Mouse (Mus musculus): ENCODE results near the gene Gm4744. TPM values are rescaled to one million over a fixed set of nuclear protein-coding genes. Genes with fewer than 3 reads are reported as not detected.
"Not testable (repeated sequence)": the region's sequence is repeated elsewhere in the genome, so short reads cannot be mapped to it uniquely, and the experiment has no call there.

The Gm4744 gene
- total RNA-seq (2021), result not detected
- long read RNA-seq, experiment 1, result 0 reads
- long read RNA-seq, experiment 2, result 0 reads

DNA sequence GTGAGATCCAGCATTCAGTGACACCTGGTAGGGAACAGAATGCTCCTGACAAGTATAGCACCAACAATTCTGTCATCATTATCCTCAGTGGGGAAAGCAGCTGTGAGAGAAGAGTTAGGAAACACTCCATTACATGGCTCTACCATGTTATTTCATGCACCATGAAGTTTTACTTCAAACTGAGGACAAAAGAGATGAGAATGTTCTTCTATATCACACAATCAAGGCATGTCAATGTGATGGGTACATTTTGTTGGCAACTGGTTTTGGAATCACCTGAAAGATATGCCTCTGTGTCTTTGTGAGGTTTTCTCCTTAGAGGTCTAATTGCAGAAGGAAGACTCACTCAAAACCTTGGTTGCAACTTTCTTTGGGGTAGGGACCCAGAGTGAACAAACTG, at the start of gene Gm4744:
Gm4744 (minus strand) TSS at position 101 of the 400 bp plus-strand sequence.
- intact Hi-C loops (cut with DNase I), result no loop called here

DNA sequence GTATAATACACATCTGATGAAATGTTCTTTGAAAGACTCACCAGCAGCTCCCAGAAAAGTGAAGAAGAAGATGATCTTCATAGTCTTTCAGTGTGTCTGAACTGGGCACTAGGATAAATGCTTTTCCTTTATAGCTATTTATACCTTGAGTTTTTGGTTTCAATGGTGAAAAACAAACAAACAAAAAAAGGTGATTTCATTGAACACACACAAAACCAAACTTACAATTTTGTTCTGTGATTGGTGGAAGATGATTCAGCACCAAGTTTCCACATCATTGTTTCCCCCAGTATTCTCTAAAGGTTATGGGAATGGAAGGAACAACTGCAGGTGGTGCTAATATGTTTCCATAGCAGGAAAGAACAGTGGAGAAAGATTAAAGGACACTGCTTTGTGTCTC, 47.7 kb upstream of the Gm4744 start, which contains the start of gene Gm2663:
Gm2663 (minus strand) TSS at position 101 of the 400 bp plus-strand sequence.
- DNase-seq (ENCODE audit: low spot score in 2 of 2); intact Hi-C loops (cut with DNase I): not testable (repeated sequence)

More for the DNA sequence above, at the start of gene Gm4744:
- DNase-seq (ENCODE audit: low spot score in 2 of 2), result no peak

DNA sequence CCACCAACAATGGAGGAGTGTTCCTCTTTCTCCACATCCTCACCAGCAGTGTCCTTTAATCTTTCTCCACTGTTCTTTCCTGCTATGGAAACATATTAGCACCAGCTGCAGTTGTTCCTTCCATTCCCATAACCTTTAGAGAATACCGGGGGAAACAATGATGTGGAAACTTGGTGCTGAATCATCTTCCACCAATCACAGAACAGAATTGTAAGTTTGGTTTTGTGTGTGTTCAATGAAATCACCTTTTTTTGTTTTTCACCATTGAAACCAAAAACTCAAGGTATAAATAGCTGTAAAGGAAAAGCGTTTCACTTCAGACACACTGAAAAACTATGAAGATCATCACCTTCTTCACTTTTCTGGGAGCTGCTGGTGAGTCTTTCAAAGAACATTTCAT, 12.8 kb upstream of the Gm4744 start, which contains the start of gene 1810009J06Rik:
1810009J06Rik (plus strand) TSS at position 301 of the 400 bp plus-strand sequence.
- intact Hi-C loops (cut with DNase I); DNase-seq (ENCODE audit: low spot score in 2 of 2): not testable (repeated sequence)

DNA sequence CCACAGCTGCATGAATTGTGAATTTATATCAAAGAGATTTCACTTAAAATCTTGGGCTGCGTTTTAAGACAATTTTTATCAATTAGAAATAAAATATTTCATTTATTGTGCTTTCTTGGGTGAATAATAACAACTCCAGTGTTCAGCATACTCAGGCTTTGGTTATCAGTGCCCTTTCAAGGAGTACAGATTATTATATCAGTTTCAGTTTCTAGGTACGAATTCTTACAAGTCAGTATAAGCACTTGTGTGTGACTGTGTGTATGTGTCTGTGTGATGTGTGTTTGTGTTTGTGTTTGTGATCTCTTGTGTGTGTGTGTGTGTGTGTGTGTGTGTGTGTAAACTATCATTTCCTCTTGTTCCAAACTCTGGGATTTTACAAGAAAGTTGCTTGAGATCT, 2.0 kb upstream of the Gm4744 start:
- intact Hi-C loops (cut with DNase I), result no loop called here
- no peak for DNase-seq (ENCODE audit: low spot score in 2 of 2)

DNA sequence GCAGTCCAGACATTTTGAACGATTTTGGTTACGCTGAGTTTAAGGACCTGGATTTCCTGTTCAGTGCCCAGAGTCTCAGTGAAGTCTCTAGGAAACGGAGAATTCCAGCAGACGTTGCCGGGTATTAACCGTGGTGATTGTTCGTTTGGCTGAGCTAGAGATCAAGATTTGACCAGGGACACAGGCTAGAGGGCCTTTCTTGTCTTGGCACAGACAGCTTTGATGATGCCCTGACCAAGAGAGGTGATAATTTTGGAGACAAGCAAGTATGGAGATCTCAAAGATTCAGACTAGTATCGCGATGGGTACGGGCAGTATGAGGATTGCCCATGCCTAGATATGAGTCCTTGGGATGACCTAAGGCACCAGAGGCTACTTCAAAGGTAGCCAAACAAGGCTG, 11.2 kb downstream of the Gm4744 start, which contains the start of gene 1700074P13Rik:
1700074P13Rik (minus strand) TSS at position 101 of the 400 bp plus-strand sequence.
- no peak for DNase-seq (ENCODE audit: low spot score in 2 of 2)
- intact Hi-C loops (cut with DNase I), result no loop called here

DNA sequence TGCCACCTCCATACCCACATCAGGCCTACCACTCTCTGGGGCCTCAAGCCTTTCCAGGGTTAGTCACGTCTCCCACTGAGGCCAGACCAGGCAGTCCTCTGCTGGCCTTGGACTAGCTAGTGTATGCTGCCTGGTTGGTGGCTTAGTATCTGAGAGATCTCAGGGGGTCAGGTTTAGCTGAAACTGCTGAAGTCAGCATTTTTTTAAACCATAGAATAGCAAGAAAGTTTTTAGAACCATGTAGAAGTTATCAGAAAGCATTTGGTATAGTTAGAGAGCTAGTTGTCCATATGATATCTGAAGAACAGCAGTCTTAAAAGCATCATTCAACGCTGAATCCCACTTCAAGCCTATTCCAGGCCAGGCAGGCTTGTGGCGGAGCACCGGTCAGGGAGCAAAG, 31.7 kb downstream of the Gm4744 start:
- intact Hi-C loops (cut with DNase I), result no loop called here
- DNase-seq (ENCODE audit: low spot score in 2 of 2), result no peak

DNA sequence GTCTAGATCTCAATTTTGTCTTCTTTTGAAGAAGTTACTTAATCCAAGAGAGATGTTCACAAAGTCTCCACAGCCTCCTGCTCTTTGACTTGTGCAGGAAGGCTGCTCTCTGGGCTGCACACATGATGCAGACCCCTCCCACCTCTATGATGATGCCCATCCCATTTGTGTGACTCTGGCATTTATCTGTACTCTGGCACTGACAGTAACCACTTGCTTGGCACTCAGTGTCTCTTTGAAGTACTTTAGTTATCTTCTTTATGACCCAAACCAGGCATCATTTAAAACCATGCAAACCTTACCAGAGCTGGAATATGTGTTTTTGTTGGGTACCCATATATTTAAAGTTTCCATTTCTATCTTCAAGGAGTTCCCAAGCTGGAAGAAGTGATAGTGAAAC, 51.4 kb downstream of the Gm4744 start, which contains the start of gene Prss58:
Prss58 (minus strand) TSS at position 101 of the 400 bp plus-strand sequence.
- intact Hi-C loops (cut with DNase I), result no loop called here

More for the DNA sequence above, 51.4 kb downstream of the Gm4744 start, which contains the start of gene Prss58:
- DNase-seq (ENCODE audit: low spot score in 2 of 2), result no peak

Other genes with a start within 250 kb of the Gm4744 start
- gene Moxd2, start 64.4 kb downstream of the Gm4744 start, total RNA-seq (2021), result not detected
- gene Prss58, start 51.5 kb downstream of the Gm4744 start, total RNA-seq (2021), result not detected
- gene 1700074P13Rik, start 11.3 kb downstream of the Gm4744 start, total RNA-seq (2021), result not detected
- not detected for gene 1810009J06Rik, start 12.9 kb upstream of the Gm4744 start, total RNA-seq (2021)
- not detected for gene Gm2663, start 47.6 kb upstream of the Gm4744 start, total RNA-seq (2021)
- not detected for gene 2210010C04Rik, start 83.6 kb upstream of the Gm4744 start, total RNA-seq (2021)

All from left cerebral cortex, postnatal 14 days (tissue).